Mouse (Mus musculus) bone marrow macrophage, adult 2 months (primary cell): ENCODE results near the gene Kat2a.

Experiments
- CTCF ChIP-seq: IDR thresholded peaks from 2 replicates; pipeline ENCODE4 v1.5.1; 2012; ENCODE audit warnings: low read depth, mild to moderate bottlenecking, low read length, moderate library complexity
- POLR2A ChIP-seq: IDR thresholded peaks from 2 replicates; pipeline ENCODE4 v1.6.1; 2012; ENCODE audit warnings: mild to moderate bottlenecking, low read depth, low read length, borderline replicate concordance

- TF ChIP-seq POLR2A (no peak), CTCF (no peak)
Observed at GRCm38 (mm10) chr11:100756476-100756875, 44.2 kb upstream of the Kat2a start.
